Mouse (Mus musculus) left cerebral cortex, postnatal 14 days (tissue): ENCODE measurements around the gene Manba. TPM values are rescaled to one million over a fixed set of nuclear protein-coding genes. Genes with fewer than 3 reads are reported as not detected.

Source experiments
- DNase-seq, 2 experiments: peaks; one replicate each; pipeline ENCODE4 v3.0.0; 2021 to 2022; ENCODE audit warnings: low spot score in 2 of 2, mixed read lengths in 1 of 2
- intact Hi-C: fragments of 180-260 bp; cut with DNase I; formaldehyde crosslinking; loops from one replicate; pipeline ENCODE4 v1.15.1; 2025
- total RNA-seq, 2 experiments: library from RNA; stranded (reverse); gene quantifications; 2 replicates each; pipeline ENCODE4 v1.2.3; 2021

Manba gene
- total RNA-seq, 2 experiments from 2014 or later: 6.8 to 7.9 TPM

DNA sequence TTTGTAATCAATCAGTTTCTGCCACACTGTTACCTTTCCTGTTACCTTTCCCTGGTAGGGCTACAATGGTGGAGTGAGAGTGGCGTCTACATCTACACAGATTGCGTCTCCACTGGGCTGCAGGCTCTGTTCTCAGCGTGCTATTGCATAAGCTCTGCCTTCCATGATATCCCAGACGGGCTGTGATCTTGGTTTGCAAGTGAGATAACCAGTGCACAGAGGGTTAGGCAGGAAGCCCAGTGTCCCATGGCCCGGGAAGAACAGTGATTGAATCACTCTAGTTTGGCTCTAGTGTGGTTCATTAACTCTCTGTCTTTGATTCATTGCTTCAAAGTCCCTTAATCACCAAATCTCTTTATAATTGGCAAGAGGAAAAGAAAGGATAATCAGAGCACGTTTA, 82.5 kb downstream of the Manba start:
- intact Hi-C loops: no loop called here
- DNase-seq: no peak

DNA sequence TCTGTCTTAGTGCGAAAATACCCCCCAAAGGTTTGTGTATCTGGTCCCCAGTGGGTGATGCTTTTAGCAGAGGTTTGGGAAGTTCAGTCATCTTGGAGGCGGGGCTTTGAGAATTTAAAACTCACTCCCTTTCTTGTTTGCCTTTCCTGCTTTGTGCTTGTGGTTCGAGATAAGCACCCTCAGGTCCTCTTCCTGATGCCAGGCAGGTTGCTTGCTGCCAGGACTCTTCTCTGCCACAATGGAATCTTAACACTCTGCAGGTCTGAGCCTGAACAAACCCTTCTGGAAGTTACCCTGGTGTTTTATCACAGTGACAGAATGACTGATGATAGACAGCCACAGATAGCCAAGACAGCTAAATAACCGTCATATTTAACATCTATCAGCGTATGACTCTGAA, 83.2 kb downstream of the Manba start:
- DNase-seq: no peak
- intact Hi-C loops: no loop called here

DNA sequence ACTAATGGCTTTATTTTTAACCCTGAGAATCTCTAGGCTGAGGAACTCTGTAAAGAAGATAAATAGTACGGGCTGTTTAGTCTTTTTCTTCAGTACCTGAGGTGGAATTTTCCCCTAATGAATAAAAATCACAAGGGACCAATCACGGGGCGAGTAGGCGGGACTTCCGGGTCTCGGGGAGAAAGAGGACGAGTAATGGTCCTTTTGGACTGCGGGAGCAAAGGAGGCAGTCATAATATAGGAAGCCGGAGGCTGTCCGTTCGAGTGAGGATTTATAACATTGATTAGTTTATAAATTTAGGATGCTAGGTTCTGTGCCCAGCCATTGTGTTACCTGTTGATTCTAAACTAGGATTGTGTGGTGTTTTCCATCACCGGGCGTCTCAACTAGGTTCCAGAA, 86.1 kb downstream of the Manba start:
- intact Hi-C loops: no loop called here
- DNase-seq: no peak

DNA sequence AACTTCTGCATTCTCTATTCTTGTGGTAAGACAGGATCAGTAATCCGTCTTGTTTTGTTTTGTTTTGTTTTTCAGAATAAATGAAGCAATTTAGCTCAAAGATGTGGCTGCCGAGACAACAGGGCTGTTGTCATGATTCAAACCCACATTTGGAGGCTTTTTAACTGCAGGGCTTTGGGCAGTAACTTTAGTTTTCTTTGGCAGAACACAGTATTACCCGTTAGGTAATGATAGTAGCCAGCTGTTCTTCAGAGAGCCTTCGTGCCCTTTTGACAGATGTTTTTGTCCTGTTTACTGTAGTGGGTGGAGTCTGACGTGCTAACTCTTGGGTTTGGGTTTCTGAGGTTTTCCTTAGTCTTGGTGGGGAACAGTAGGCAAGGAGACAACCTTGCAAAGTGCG, 87.6 kb downstream of the Manba start:
- DNase-seq: no peak
- intact Hi-C loops: no loop called here

DNA sequence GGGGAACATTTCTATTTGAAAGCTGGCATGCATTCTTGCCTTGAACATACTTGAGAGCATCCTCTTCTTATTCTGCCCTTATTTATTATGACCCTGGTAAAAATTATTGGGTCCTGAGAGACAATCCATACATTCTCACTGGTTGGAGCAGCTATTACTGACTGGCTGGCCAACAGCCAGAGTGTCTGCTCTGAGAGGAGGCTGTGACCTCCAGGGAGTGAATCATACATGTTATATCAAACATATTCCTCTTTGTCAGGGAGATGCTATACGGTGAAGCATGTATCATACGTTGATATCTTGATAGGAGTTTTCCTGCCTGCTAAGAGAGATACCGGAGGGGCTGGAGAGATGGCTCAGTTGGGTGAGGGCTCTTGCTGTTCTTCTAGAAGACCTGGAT, 89.7 kb downstream of the Manba start:
- intact Hi-C loops: no loop called here

DNA sequence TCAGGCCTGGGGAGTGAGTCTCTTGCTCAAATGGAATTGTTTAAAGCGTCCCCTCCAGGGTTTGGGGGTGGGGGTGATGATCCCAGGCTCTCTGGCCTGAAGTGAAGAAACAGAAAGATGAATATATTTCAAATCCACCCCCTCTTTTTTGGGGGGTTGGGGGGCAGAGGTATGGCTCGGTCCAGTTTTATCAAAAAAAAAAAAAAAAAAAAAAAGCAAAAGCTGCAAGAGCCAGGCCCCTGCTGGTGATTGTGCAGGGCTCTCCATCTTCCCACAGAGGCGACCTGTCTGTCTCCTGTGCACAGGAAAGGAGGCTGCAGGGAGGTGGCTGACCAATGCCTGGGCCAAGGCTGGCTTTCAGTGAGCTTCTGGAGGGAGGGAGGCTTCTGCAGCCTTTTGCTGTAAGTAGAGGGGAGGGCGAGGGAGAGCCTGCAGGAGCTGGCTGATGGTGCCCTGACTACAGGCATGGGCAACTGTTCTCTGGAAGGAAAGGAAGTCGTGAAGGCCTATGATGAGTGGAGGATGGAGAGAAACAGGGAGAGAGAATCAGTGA, 93.3 kb downstream of the Manba start:
- intact Hi-C loops: no loop called here
- DNase-seq: no peak

More for the DNA sequence above, 89.7 kb downstream of the Manba start:
- no peak for DNase-seq

DNA sequence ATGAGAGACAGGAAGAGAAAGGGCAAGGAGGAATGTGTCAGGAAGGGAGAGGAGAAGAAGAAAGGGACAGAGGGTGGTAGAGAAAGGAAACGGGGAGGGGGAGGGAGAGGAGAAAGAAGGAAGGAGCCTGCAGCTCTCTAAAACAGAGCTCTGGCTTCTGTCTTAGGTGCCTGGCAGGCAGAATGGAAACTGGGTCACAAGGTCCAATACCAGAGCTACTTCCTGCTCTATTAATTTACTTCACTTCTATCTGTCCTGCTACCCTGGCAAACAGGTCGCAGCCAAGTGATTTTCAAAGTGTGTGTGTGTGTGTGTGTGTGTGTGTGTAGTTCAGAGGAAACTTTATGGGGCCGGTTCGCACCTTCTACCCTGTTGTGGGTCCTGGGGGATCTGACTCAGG, 93.8 kb downstream of the Manba start:
- intact Hi-C loops: no loop called here
- DNase-seq: no peak

DNA sequence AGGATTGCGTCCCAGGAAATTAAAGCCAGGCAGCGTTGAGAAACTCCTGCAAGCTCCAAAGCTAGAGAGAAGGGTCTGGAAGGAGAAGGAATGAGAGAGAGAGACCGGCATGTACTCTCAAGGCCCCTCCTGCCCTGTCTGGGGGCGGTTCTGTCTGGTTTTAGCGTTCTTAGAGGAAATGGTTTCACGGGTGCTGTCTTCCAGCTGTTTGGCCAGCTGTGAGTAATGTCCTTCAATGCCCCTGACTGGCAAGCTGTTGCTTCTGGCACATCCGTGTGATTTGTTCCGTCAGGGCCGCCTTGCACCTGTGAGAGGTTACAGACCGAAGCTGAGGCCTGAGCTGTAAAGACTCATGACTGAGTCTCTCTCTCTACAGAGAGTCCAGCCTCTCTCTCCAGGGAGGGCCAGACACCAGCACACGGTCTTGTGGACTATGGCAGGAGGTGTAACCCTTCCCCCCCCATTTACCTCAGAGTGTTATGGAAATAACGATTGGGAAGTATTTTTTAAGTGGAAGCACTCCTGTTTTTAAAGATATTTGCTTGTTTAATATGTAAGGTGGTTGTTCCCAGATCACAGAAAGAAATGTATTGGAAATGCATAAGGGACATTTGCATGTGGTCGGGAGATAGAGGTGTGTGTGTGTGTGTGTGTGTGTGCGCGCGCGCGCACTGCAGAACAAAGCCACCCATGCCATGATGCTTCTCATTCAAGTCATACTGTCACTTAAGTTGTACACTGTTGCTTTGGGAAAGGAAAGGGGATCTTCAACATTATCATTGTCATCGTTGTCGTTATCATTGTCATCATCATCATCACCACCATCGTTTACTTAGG, 95.2 kb downstream of the Manba start:
- DNase-seq: no peak
- intact Hi-C loops: loop anchor here (5.0 to 10.0 kb wide), 2 partner anchors 178 to 296 kb away; partner anchors contain the start of gene Bdh2

DNA sequence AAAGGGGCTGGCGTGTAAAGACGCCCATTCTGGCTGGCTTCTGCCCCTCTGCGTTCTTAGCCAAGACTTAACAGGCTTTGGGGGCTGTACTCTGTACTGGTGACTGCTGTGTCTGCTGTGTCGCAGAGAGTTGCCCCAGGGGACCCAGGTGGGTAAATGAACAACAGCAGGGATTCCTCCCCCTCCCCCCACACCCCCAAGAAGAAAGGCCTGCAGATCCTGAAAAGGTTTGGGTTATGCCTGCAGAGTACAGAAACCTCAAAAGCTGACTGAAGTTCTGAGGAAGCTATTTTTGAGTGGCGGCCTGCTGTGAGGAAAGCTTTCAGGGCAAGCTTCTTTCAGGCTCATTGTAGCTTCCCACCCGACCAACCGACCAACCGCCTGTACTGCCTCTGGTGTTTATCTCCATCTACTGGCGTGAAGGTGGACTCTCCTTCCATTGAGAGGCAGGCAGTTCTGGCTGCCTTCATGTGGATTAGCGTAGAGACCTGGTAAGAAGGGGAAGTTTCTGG, 96.3 kb downstream of the Manba start:
- DNase-seq: peak in 1 of 2 experiments; percentile 49
- intact Hi-C loops: loop anchor here (5.0 to 10.0 kb wide), 2 partner anchors 179 to 297 kb away; partner anchors contain the start of gene Bdh2

DNA sequence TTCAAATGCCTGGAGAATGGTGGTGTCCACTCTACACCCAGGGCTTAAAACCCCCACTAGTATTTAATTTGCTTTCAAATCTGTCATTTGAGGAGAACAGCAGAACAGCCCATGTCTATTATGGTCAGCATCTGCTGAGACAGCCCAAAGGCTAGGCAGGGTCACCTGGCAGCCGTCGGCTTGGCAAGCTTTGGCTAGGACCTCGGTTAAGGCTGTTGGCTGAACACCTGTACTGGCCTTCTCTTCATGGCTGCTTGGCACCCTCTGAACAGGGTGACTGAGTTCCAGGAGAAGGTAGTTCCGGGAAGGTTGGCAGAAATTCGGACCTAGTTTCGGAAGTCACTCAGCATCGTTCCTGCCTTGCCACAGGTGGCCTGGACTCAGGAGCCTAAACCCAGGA, 96.8 kb downstream of the Manba start:
- intact Hi-C loops: loop anchor here (5.0 to 10.0 kb wide), 2 partner anchors 180 to 297 kb away; partner anchors contain the start of gene Bdh2
- DNase-seq: no peak

DNA sequence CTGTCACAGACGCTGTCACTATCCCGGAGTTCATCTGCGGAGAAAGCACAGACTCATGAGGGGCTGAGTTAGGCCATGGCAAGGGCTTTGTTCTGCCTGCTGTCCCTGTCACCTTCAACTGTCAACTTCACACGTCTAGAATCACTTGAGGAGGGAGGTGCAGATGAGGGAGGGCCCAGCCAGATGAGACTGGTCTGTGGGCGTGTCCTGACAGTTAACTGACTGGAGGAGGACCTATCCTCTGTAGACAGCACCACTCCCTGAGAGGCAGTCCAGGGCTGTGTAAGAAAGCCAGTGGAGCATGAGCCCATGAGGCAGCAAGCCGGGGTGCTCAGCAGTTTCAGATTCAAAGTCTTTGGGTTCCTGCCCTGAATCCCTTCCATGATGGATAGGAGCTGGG, 100.1 kb downstream of the Manba start:
- intact Hi-C loops: loop anchor here (10.0 kb wide), 1 partner anchor 301 kb away; the partner anchor contains the start of gene Bdh2

DNA sequence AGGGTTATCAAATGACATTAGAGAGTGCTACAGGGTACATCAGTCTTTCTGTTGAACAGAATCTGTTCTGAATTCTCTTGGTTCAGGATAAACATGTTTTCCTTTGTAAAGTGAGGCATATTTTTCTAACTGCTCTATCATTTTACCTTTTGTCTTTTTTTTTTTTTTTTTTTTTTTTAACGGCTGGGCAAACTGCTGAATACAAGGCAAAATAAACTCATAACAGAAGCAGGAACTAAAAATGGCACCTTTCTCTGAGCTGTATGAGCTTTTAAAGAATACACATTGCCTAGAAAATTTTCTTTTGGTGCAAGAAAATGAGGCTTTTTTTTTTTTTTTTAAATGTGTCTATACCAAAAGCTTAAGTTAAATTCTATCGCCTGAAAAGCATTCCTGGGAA, 100.6 kb downstream of the Manba start:
- intact Hi-C loops: loop anchor here (10.0 kb wide), 1 partner anchor 301 kb away; the partner anchor contains the start of gene Bdh2
- DNase-seq: no peak

More for the DNA sequence above, 100.1 kb downstream of the Manba start:
- DNase-seq: no peak

DNA sequence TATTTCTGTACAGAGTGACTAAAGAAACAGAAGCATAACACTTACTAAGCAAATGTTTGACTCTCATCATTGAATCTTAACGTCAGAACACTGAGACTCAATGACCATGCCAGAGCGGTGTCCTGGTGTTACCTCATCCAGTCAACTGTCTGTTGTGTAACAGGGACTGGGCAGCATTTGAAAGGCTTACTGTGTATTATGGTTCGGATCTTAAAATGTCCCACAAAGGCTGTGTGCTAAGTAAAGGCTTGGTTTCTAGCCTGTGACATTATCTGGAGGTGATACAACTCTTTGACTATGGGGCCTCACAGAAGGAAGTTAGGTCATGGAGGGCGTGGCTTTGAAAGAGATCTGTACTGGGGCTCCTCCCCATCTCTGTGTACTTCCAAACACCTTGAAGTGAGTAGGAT, 101.1 kb downstream of the Manba start:
- intact Hi-C loops: loop anchor here (10.0 kb wide), 1 partner anchor 302 kb away; the partner anchor contains the start of gene Bdh2
- DNase-seq: peak in 1 of 2 experiments; percentile 58

DNA sequence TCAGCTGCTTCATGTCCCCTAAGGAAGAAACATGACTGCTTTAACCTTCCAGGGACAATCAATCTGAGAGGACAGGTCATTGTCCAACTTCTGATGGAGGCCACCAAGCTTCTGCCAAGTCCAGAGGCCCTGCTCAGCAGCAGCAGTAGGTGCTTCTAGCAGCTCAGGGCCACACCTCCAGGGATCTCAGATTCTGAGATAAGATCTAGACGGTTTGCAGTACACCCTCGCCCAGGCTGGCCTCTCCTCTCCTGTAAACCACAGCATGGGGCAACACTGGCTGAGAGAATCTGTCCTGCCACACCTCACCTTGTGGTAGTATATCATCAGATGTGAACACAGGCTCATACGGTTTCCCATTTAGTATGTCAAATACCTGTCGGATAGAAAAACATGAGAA, 105.1 kb downstream of the Manba start:
- intact Hi-C loops: no loop called here
- no peak for DNase-seq

DNA sequence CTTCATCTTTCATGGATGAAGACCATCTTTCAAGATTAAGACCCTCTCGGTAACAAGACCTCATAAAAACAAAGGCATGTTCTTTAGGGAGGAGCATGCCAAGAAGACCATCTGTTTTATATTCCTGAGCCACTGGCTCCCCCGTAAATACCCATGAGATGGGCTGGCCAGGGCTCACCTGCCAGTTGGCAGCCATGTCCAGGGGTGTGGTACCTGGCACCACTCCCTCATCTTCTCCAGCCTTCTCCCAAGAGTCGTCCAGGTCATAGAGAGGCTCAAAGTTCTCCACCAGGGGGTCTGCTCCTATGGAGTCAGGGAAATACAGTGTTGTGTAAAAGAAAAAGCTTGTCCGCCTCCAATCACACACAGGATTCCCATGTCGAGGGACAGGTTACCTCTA, 106.0 kb downstream of the Manba start:
- DNase-seq: no peak
- intact Hi-C loops: no loop called here

DNA sequence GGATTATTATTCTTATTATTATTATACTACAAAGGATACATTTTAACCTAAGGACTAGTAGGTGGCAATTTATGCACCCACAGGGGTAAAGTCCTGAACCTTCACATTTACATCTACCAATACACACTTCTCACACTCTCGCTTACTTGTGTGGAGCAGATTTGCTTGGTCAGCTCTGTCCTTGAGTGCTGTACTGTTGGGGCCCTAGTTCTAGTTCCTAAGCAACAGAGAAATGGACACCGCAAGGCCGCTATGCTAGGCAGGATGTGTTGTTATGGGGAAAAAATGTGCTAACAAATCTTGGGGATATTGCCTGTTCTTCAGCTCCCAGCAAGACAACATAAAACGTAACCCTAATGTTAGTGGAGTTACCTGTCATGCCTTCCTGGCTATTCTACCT, 106.6 kb downstream of the Manba start:
- DNase-seq: no peak
- intact Hi-C loops: no loop called here

DNA sequence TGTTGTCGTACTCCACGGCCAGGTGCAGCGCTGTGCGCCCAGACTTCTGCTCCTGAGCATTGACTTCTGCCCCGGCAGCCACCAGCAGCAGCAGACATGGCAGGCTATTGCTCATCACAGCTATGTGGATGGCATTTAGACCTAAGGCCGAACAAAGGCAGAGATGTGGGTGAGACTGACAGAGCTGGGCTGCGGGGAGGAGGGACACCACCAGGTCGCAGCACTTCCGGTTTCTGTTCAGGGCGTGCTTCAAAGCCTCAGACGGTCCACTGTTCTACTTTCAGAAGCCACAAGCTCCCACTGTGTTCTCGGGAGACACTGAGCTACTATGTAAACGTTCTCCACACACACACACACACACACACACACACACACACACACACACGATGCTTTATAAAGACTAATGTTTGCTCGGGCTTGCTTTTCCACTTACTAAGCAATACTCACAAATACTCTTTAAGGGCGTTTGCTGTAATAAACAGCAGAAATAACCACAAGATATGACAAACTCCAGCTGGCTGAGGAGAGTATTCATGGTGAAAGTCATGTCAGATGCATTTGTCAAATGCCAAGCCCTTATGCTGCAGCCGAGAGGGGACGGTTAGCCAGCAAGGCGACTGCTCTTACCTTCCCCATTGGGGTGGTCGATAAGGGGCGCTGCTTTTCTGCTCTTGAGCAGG, 109.0 kb downstream of the Manba start:
- DNase-seq: peak in 1 of 2 experiments; percentile 50
- intact Hi-C loops: no loop called here

DNA sequence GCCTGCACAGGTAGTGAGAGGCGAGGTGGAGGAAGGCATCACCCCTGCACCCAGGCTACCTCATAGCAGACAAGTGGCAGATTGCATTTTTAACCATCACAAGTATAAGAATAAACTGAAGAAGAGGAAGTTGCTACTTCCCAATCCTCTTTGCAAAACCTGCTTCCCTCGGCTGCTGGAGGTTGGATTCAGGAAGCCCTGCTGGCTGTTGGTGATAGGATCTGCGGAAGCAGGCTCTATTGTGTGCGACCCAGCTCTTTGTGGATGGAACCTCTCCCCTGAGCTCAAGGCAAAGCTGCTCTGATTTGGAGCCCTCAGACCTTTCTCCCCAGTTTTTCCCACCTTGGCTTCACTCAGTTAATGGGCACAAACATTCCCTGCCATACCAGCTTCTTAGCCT, 111.6 kb downstream of the Manba start:
- intact Hi-C loops: no loop called here

DNA sequence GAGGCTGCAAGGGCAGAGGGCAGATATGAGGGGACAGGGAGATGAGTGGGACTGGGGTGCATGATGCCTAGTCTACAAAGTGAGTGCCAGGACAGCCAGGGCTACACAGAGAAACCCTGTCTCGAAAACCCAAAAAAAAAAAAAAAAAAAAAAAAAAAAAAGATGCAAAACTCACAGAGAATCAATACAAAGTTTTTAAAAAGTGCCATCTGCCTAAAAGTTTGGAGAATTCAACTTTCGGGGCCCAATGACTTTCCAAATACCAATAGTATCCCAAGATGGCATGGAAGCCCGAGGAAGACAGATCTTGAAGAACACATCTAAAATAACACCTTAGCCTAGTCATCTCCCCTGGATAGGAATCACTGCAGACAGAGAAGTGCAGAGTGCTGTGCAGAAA, 112.9 kb downstream of the Manba start:
- intact Hi-C loops: no loop called here
- no peak for DNase-seq

More for the DNA sequence above, 111.6 kb downstream of the Manba start:
- no peak for DNase-seq

DNA sequence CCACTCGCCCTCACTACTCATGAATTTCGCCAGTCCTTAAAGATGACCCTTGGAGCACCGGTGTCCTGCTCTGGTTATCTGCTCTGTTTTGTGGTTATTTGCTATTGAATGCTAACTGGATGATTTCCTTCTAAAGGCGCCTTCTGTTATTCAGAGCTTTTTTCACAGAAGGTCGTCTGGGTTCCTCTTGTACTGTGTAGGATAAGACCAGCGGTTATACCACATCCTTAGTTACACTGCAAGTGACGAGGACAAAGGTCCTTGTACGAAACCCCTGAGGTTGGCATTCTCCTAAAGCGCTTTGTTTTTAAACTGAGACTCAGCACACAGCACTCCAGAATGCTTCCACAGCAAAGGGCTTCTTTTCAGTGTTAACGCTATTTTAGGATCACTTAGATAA, 117.3 kb downstream of the Manba start:
- DNase-seq: no peak
- intact Hi-C loops: no loop called here
